Mouse (Mus musculus) spleen, adult 2 months (tissue): ENCODE data around the gene Edem1.

Source experiments
- CTCF ChIP-seq: fragments of 200-500 bp; IDR thresholded peaks from 2 replicates; pipeline ENCODE4 v1.5.1; 2011; ENCODE audit warnings: mild to moderate bottlenecking, inconsistent platforms; ENCODE audit not compliant: insufficient read depth, insufficient read length, insufficient replicate concordance; ENCODE audit errors: extremely low read depth
- POLR2A ChIP-seq: fragments of 200-500 bp; IDR thresholded peaks from 2 replicates; pipeline ENCODE4 v1.6.1; 2011; ENCODE audit warnings: low read depth, low read length, inconsistent platforms

GRCm38 (mm10) chr6:108832170-108832569 is 3.7 kb downstream of the Edem1 start:
- TF ChIP-seq POLR2A, result no peak
- TF ChIP-seq CTCF, result no peak
